ENCODE assay signal across 10 mouse cellular contexts in genomic region chr12:108297033-108297432, GRCm38 (mm10). TPM values are rescaled to one million over a fixed set of nuclear protein-coding genes. Genes with fewer than 3 reads are reported as not detected.
DNase-seq lines count a peak whose midpoint lies in the region; ATAC-seq and TF ChIP-seq lines count a peak whose summit lies in the region.
"Had no signal": no experiment of that assay in that cellular context is flagged by ENCODE, and none has a peak within 500 bp of the region (broad histone marks: within the 10 kb centered on the region; RNA-seq: fewer than 3 reads in every experiment).

No protein-coding gene starts in this region.

- H3K4me2 ChIP-seq in forebrain, embryonic 11.5 days (ENCODE audit: low read depth, low read length, severe bottlenecking): no peak overlapping the region
- H3K4me2 ChIP-seq in forebrain, embryonic 14.5 days (ENCODE audit: low read length): no peak overlapping the region

- peaks cover 1% of the 10 kb centered on the region; the same call in 1 of the 2 replicates for H3K4me1 ChIP-seq in forebrain, embryonic 11.5 days (replicated peaks; ENCODE audit: control insufficient read depth, insufficient read depth, low read length)
- H3K4me1 ChIP-seq in forebrain, embryonic 14.5 days (ENCODE audit: control insufficient read depth, insufficient read depth, low read length): peaks cover 4% of the 10 kb centered on the region; the same call in 1 of the 2 replicates
- H3K4me1 ChIP-seq in MEL (ENCODE audit: control insufficient read depth in 1 of 2, insufficient read depth in 2 of 2, low read length in 2 of 2): no peaks in the 10 kb centered on the region

- peak; percentile 38 for TF ChIP-seq CTCF in left cerebral cortex, adult 2 months (IDR thresholded peaks at IDR 0.05)
- TF ChIP-seq CTCF in MEL (IDR thresholded peaks at IDR 0.05 in 2 of 3, conservative IDR thresholded peaks at IDR 0.05 in 1 of 3; ENCODE audit: control insufficient read depth in 1 of 3, insufficient read depth in 1 of 3, low read depth in 2 of 3, low read length in 3 of 3, poor library complexity in 1 of 3, severe bottlenecking in 1 of 3): peak in 2 of 3 experiments; percentile 19 to 39; a peak in 3 of 6 replicates

- no peaks in the 10 kb centered on the region for H3K9me3 ChIP-seq in forebrain, embryonic 11.5 days (ENCODE audit: control insufficient read depth, low read length)
- no peaks in the 10 kb centered on the region for H3K9me3 ChIP-seq in forebrain, embryonic 14.5 days (replicated peaks; ENCODE audit: control insufficient read depth, low read length)
- H3K9me3 ChIP-seq in MEL (replicated peaks; ENCODE audit: insufficient read depth, low read length): no peaks in the 10 kb centered on the region

- no peak for TF ChIP-seq EP300 in MEL (IDR thresholded peaks at IDR 0.05; ENCODE audit: low read depth in 1 of 2, low read length in 2 of 2)

- 85% methylated on average over 6 of the region's 6 CpGs for WGBS in forebrain, embryonic 11.5 days
- 86% methylated on average over 6 of the region's 6 CpGs for WGBS in forebrain, embryonic 14.5 days

- ATAC-seq in forebrain, embryonic 11.5 days (replicated peaks; ENCODE audit: low FRiP score): no peak
- ATAC-seq in forebrain, embryonic 14.5 days: no peak

- TF ChIP-seq POLR2A in MEL (IDR thresholded peaks at IDR 0.05; ENCODE audit: control insufficient read depth in 1 of 2, insufficient read depth in 1 of 2, low read depth in 1 of 2, low read length in 2 of 2, poor library complexity in 1 of 2): no peak

- H3K9ac ChIP-seq in forebrain, embryonic 11.5 days (ENCODE audit: low read length): no peak overlapping the region
- no peak overlapping the region for H3K9ac ChIP-seq in forebrain, embryonic 14.5 days (ENCODE audit: low read length)
- H3K9ac ChIP-seq in MEL (ENCODE audit: control insufficient read depth, low read depth, low read length, poor library complexity, severe bottlenecking): no peak overlapping the region

- no peak overlapping the region for H3K27ac ChIP-seq in forebrain, embryonic 11.5 days (ENCODE audit: low read depth, low read length)
- H3K27ac ChIP-seq in forebrain, embryonic 14.5 days (ENCODE audit: low read depth, low read length): no peak overlapping the region
- H3K27ac ChIP-seq in left cerebral cortex, adult 2 months: no peak overlapping the region
- H3K27ac ChIP-seq in MEL (ENCODE audit: control insufficient read depth, low read depth, low read length): no peak overlapping the region

- peak; percentile 53 for DNase-seq in forebrain, embryonic 11.5 days (ENCODE audit: low spot score)
- no peak for DNase-seq in forebrain, embryonic 14.5 days (ENCODE audit: low spot score)
- no peak for DNase-seq in left cerebral cortex, adult 2 months (ENCODE audit: extremely low spot score in 1 of 2, low spot score in 2 of 2)
- DNase-seq in left cerebral cortex, adult 8-10 months (ENCODE audit: low spot score in 2 of 2): no peak
- DNase-seq in 416B (ENCODE audit: low read depth): peak; percentile 38
- DNase-seq in MEL (ENCODE audit: low read depth, low spot score): peak; percentile 7
- DNase-seq in Muller cell, postnatal 12 days (ENCODE audit: inconsistent ontology term): no peak
- no peak for DNase-seq in layer of hippocampus, postnatal 10 days (ENCODE audit: low spot score in 2 of 2)
- DNase-seq: gastrocnemius, postnatal 36 days; heart, postnatal 14 days had no signal

- H3K4me3 ChIP-seq in forebrain, embryonic 11.5 days (ENCODE audit: low read depth, low read length): no peak overlapping the region
- H3K4me3 ChIP-seq in forebrain, embryonic 14.5 days (ENCODE audit: low read depth, low read length): no peak overlapping the region
- no peak overlapping the region for H3K4me3 ChIP-seq in left cerebral cortex, adult 2 months
- no peak overlapping the region for H3K4me3 ChIP-seq in MEL (ENCODE audit: control insufficient read depth in 1 of 2, insufficient read depth in 1 of 2, low read depth in 2 of 2, low read length in 2 of 2)

- no peaks in the 10 kb centered on the region for H3K36me3 ChIP-seq in forebrain, embryonic 11.5 days (ENCODE audit: control insufficient read depth, insufficient read depth, low read length)
- H3K36me3 ChIP-seq in forebrain, embryonic 14.5 days (ENCODE audit: control insufficient read depth, insufficient read depth, low read length): no peaks in the 10 kb centered on the region
- H3K36me3 ChIP-seq in MEL (ENCODE audit: control insufficient read depth in 1 of 2, insufficient read depth in 2 of 2, low read length in 2 of 2): no peaks in the 10 kb centered on the region

- no peaks in the 10 kb centered on the region for H3K27me3 ChIP-seq in forebrain, embryonic 11.5 days (ENCODE audit: control insufficient read depth, insufficient read depth, low read length)
- H3K27me3 ChIP-seq in forebrain, embryonic 14.5 days (replicated peaks; ENCODE audit: control insufficient read depth, insufficient read depth, low read length): no peaks in the 10 kb centered on the region
- no peaks in the 10 kb centered on the region for H3K27me3 ChIP-seq in MEL (ENCODE audit: control insufficient read depth in 1 of 2, insufficient read depth in 2 of 2, low read length in 2 of 2)

- peak; percentile 2; the same call in 1 of the 2 replicates for TF ChIP-seq RAD21 in MEL (IDR thresholded peaks at IDR 0.05; ENCODE audit: low read depth, low read length)

- no peaks in the 10 kb centered on the region for H3K79me2 ChIP-seq in MEL (ENCODE audit: control insufficient read depth, insufficient read depth, low read length, poor library complexity)

- intact Hi-C loops in left cerebral cortex, adult 2 months (cut with DNase I): no loop called here

TF ChIP-seq in MEL, 35 proteins besides CTCF, POLR2A, EP300 and RAD21:
- TF ChIP-seq BHLHE40 (IDR thresholded peaks at IDR 0.05; ENCODE audit: borderline replicate concordance, low read depth, low read length) (no peak), GABPA (IDR thresholded peaks at IDR 0.05; ENCODE audit: low read depth, low read length) (no peak), TAL1 (IDR thresholded peaks at IDR 0.05; ENCODE audit: low read length) (no peak), USF1 (IDR thresholded peaks at IDR 0.05; ENCODE audit: low read depth, low read length) (no peak), SMC3 (IDR thresholded peaks at IDR 0.05; ENCODE audit: low read depth, low read length) (peak; percentile 4; the same call in 1 of the 2 replicates)

RNA-seq across cellular contexts. Expression of gene Hhipl1, which starts 9.0 kb away (rescaled TPM):
- polyA plus RNA-seq in forebrain, embryonic 11.5 days (2014; fragmentation: Nextera tagmentation; extraction: Ambion mirVana): 2.5 and 3.0 TPM in 2 replicates
- 1.0 and 1.4 TPM in 2 replicates for polyA plus RNA-seq in forebrain, embryonic 14.5 days (2014; fragmentation: Nextera tagmentation; extraction: Ambion mirVana)
- 1 to 10 TPM; 7.1 to 7.4 TPM for total RNA-seq in left cerebral cortex, adult 2 months (2021)
- 10 to 100 TPM in 3 of 4 experiments, 1 to 10 TPM in 1; 9.4 to 11.2 (median 10.7) TPM for total RNA-seq in left cerebral cortex, adult 8-10 months (2022)
- not detected in 2 replicates for total RNA-seq in MEL (2012; rRNA removed)
- not detected for polyA plus RNA-seq in MEL (2012; ENCODE audit: insufficient read depth in 1 of 2, insufficient read length in 2 of 2, low read depth in 1 of 2, low replicate concordance in 2 of 2, missing spikeins in 1 of 2)
- 1 to 10 TPM; 6.3 to 7.4 TPM for total RNA-seq in layer of hippocampus, postnatal 10 days (2021)

RNA-seq across cellular contexts. Expression of gene Ccdc85c, which starts 21.8 kb away (rescaled TPM):
- 18.0 and 18.8 TPM in 2 replicates for polyA plus RNA-seq in forebrain, embryonic 11.5 days (2014; fragmentation: Nextera tagmentation; extraction: Ambion mirVana)
- 13.6 and 14.5 TPM in 2 replicates for polyA plus RNA-seq in forebrain, embryonic 14.5 days (2014; fragmentation: Nextera tagmentation; extraction: Ambion mirVana)
- total RNA-seq in left cerebral cortex, adult 2 months (2021): 10 to 100 TPM; 73.7 to 79.3 TPM
- total RNA-seq in left cerebral cortex, adult 8-10 months (2022): 10 to 100 TPM; 71.7 to 85.8 (median 80.1) TPM
- 15.9 and 19.8 TPM in 2 replicates for total RNA-seq in MEL (2012; rRNA removed)
- 10 to 100 TPM in 1 of 2 experiments, not detected in 1; 24.8 TPM for polyA plus RNA-seq in MEL (2012; ENCODE audit: insufficient read depth in 1 of 2, insufficient read length in 2 of 2, low read depth in 1 of 2, low replicate concordance in 2 of 2, missing spikeins in 1 of 2)
- 10 to 100 TPM; 58.6 to 62.9 TPM for total RNA-seq in layer of hippocampus, postnatal 10 days (2021)

RNA-seq across cellular contexts. Expression of gene Cyp46a1, which starts 37.1 kb away (rescaled TPM):
- polyA plus RNA-seq in forebrain, embryonic 11.5 days (2014; fragmentation: Nextera tagmentation; extraction: Ambion mirVana): 16.3 and 18.4 TPM in 2 replicates
- polyA plus RNA-seq in forebrain, embryonic 14.5 days (2014; fragmentation: Nextera tagmentation; extraction: Ambion mirVana): 10.9 and 14.3 TPM in 2 replicates
- 100 to 1,000 TPM; 270 to 290 TPM for total RNA-seq in left cerebral cortex, adult 2 months (2021)
- 100 to 1,000 TPM; 254 to 259 (median 256) TPM for total RNA-seq in left cerebral cortex, adult 8-10 months (2022)
- total RNA-seq in MEL (2012; rRNA removed): not detected in 2 replicates
- not detected for polyA plus RNA-seq in MEL (2012; ENCODE audit: insufficient read depth in 1 of 2, insufficient read length in 2 of 2, low read depth in 1 of 2, low replicate concordance in 2 of 2, missing spikeins in 1 of 2)
- total RNA-seq in layer of hippocampus, postnatal 10 days (2021): 100 to 1,000 TPM in 1 of 2 experiments, 10 to 100 TPM in 1; 89.7 to 103 TPM

Comparison
In these comparisons a context has a peak if more than half of its experiments do, and no peak if none do; other contexts are left out.
1. DNase-seq: peak in forebrain, embryonic 11.5 days (single experiment), 416B (single experiment) and MEL (single experiment); none in forebrain, embryonic 14.5 days (single experiment), left cerebral cortex, adult 2 months (0 of 2), left cerebral cortex, adult 8-10 months (0 of 2), Muller cell, postnatal 12 days (single experiment) and layer of hippocampus, postnatal 10 days (0 of 2).
2. RNA of gene Cyp46a1, which starts 37.1 kb away (total RNA-seq): 270 to 290 TPM in left cerebral cortex, adult 2 months, 254 to 259 TPM in left cerebral cortex, adult 8-10 months and 89.7 to 103 TPM in layer of hippocampus, postnatal 10 days; not detected in MEL; every median in the first group is over 10 times any median in the second.